Mouse (Mus musculus): ENCODE results near the gene Kmt2d.

DNA sequence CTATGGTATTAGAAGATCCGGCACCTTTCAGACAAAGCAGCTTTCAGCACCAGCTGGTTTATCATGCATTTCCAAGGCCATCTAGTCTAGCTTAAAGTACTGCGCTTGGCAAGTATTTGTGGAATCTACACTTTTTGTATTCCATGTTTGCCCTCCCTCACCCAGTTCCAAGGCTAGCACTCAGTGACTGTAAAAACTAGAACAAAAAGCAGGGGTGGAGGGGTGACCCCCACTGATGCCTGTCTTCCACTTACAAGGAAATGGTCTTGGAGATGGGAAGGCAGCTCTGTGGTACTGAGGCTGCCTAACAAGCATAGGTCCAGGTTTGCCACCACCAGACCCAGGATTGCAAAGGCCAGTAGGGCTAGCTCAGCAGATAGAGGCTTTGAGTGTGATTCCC lies 31.6 kb upstream of the Kmt2d start:
- TF ChIP-seq POLR2A (IDR thresholded peaks at IDR 0.05; ENCODE audit: borderline replicate concordance, extremely low read depth, insufficient read depth, insufficient read length, poor library complexity, severe bottlenecking) (no peak), CTCF (IDR thresholded peaks at IDR 0.05; ENCODE audit: borderline replicate concordance, extremely low read depth, insufficient read depth, insufficient read length) (no peak)

Data from brain, embryonic 14.5 days (tissue).